Mouse (Mus musculus) megakaryocyte, adult 5-6 weeks (primary cell): ENCODE results near the gene Gm48552. TPM values are rescaled to one million over a fixed set of nuclear protein-coding genes. Genes with fewer than 3 reads are reported as not detected.

Experiments used
- ATAC-seq: 2 replicates; pipeline ENCODE4 v1.8.0; 2016; ENCODE audit warnings: mild to moderate bottlenecking, inconsistent platforms; ENCODE audit not compliant: poor library complexity, severe bottlenecking
- total RNA-seq, 2 experiments: library from RNA; stranded (forward) in 1 of 2; stranded (reverse) in 1 of 2; fragments of 153-499, 151-499 nt in 1 of 2; fragments of 221-1000, 200-1000 nt in 1 of 2; gene quantifications; 2 replicates each; pipeline versions ENCODE4 v1.2.3 to v1.2.4; 2015 to 2017

Gene Gm48552
- total RNA-seq, 2 experiments from 2014 or later = 0.26 TPM; not detected in 1

DNA sequence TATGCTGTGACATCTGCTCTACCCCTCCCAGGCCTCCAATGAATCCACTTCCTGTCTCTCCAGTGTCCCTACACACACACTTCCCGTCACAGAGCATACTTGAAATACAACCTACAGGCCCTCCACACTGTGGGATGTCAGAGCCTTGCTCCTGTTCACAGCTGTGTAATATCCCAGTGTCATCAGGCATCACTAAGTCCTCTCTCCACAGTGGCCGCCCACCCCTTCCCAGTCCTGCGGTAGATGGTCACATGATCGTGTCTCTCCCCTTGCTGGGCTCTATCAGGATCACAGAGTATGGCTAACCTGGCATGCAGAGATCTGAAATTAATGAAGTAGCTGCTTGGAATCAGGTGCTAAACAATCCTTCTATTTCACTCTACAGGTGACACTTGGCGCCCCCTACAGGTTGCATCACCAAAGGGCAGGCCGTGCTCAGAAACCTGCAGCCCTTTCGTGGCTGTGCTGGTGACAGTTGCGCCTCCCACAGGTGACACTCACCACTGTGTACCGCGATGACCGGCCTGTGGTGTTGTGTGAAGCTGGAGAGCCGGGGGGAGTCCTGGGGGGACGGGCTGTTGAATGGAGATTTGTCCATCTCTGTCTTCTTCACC lies 16.9 kb downstream of the Gm48552 start:
- ATAC-seq = peak; percentile 34

DNA sequence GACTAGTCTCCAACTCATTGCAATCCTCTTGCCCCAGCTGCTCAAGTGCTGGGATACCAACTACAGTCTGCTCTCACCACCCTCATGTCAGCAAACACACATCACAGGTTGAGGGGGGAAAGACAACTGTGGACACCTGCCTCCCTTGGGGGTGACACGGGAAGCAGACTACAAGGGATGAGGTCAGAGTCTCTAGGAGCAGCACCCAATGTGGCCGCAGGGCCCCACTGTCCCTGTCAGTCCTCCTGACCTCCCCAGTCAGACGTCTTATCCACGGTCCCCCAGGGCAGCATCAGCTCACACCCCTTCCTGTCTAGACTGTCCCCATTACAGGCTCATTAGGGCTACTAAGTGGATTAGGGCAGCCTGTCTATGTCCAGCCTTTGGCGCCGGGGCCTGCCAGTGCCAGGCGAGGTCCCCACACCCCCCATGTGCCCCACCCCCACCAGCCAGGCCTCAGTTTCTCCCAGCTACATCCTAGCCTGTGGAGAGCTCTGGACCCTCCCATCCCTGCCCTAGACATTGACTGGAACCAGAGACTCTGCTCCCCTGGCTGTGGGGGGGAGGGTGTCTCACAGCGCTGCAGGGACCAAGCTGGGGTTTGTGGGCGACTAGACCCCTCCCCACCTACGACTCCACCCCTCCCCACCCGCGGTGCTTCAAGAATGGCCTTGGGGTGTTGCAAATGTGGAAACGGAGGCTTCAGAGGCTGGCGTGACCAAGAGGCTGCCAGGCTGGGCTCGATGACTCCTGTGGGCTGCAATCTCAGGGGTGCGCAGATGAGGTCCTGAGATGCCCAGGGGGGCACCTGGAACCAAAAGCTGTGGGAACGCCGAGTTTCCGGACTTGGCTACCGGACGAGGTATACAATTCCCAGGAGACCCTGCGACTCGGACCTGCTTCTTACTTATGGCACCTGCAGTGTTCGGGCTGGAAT lies 18.0 kb downstream of the Gm48552 start:
- ATAC-seq = no peak

DNA sequence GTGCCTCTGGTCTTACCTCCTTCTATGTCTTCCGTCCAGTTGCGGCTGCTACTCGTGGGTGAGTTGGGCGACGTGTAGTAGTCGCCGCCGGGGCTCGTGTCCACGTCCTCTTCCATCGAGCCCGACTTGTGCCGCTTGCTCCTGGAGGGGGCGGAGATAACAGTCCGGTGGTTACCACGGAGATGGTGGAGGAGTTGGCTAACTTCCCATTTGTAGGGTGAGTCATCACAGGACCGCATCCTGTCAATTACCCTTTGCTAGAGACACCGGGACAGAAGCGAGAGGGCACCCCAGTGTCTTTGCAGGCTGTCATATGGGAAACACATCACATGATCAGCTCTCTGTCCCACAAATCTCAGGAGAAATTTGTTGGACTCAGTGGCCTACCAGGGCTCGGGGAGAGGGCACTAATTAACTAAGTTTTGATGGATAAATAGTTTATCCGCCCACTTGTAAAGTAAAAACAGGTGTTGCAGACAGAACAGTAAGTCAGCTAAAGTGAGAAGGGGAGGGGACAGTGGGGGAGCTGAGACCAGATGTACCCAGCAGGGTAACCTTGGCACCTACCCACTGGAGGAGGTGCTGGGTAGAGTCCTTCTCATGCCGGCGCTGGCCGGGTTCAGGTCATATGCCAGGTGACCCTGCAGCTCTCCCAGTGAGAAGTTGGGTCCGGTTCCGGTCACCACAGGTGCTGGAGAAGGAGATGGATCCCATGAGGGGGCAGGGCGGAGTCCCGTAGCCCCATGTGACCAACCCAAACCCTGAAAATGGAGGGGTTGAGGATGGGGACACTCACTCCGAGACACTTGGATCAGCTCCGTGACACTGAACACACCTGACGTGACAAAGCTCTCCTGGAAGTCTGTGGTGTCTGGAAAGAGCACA lies 19.0 kb downstream of the Gm48552 start:
- peak; percentile 75 for ATAC-seq

DNA sequence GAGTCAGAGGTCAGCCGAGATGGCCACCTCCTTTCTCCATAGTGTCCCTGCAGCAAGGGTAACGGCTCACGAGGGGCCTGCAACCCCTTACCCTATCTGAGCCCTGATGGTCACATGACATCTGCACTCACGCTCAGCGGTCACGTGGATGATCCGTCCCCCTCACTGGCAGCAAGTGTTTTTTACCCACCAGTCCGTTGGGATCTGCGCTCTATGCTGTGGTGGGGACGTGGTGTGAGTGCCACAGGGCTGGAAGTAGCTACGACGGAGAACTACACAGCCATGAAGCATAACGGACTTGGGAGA lies 19.6 kb downstream of the Gm48552 start:
- ATAC-seq = no peak

DNA sequence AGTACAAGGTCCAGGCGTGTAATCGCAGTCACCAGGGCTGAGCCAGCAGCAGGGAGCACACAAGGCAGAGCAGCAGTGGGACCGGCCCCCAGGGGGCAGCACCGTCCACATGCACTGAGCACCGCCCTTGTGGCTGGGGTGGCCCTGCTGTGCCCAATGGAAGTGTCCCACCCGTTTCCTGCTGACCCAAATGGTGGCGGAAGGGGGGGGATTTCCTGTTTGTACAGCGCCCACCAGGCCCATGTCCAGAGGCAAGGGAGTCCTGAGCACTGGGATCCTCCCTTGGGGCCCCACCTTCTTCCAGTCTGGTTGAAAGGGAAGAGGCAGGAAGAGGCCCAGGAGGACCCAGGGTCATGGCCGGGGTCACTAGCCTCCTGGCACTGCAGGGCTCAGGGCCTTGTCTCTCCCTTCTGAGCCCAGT lies 20.1 kb downstream of the Gm48552 start:
- ATAC-seq = peak; percentile 60

DNA sequence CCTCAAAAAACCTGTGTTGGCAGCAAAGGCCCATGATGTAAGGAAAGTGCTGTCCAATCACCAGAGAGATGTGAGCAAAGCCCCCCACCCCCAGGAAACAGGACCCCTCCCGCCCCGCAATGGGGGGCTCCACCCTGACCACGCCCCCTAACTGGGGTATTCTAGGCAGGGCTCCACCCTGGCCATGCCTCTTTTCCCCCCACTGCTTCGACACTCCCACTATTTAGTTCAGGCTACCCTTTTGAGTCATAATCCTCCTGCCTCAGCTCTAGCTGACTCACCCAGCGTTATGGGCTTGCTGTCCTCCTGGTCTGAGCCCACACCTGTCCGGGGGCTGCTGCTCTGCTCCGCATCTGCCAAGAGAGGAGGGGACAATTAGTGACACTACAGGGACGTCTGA lies 20.5 kb downstream of the Gm48552 start:
- ATAC-seq = no peak

DNA sequence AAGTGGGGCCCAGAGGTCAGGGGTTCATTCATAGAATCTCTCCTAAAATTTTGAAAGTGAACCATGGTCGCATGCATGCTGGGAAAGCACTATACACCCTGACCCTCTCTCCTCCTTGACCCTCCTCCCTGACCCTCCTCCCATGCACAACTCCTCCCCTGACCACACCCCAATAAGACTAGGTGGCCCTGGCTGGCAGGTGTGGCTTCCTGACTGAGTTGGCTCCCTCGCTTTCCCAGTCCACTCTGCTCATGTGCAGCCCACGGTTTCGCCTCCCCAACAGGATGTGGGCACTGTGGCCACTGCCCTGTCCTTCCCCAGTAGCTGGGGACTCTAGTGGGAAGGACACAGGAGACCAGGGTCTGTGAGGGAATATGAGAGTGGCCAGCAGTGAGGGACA lies 21.5 kb downstream of the Gm48552 start:
- ATAC-seq = no peak

DNA sequence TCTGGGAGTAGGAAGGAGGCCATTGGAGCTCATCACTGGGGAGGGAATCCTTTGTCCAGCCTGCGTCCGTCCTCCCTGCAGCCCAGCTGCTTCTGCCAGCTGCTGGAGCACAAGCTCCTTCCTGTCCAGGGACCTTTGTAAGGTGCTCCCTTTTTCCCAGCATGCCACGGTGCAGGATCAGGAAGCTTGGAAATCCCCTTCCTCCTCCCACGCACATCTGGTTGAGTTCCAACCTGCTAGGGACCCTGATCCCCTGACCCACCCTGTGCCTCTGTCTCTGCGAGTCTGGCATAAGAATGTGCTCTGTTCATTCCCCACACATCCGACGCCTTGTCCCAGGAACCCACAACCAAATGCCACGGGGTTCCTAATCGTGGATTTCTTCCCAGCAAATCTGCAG lies 22.2 kb downstream of the Gm48552 start:
- ATAC-seq = no peak

DNA sequence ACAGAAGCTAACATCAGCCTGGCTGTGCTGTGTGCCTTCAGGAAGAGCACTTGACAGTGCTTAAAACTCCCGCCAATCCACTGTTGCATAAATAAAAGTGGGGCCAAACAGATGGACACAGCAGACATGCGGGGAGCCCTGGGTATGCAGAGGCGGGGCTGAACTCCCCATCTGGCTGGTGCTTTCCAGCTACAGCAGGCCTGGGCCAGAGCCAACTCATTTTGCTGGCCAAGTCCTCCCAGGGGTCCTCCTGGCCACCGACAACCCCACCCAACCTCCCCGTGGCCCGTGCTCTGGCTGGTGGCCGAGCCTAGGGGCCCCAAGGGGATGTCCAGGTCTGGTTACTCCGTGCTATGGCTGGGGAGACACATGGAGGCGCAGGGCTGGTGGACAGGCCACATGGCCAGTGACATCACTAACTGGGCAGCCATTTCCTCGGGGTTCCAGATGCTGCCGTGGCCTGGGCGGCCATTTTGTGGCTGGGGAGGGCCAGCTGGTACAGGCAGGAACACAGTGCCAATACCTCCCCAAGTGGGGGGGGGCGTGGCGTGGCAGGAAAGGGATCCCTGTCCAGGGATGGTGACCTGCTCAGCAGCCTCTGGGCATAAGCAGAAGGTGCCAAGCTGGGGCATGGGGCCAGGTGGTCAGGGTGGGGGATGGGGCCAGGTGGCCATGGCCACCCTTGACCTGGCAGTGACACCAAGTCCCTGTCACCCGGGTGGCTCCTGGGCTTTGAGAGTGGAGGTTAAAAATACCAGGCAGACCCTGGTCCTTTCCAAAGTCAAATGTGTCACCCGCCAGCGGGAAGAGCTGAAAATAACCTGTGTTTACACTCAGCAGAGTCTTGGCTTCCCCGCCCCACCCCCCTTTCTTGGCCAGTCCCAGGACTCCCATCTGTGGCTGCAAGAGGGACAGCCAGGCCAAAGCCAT lies 22.9 kb downstream of the Gm48552 start:
- no peak for ATAC-seq

DNA sequence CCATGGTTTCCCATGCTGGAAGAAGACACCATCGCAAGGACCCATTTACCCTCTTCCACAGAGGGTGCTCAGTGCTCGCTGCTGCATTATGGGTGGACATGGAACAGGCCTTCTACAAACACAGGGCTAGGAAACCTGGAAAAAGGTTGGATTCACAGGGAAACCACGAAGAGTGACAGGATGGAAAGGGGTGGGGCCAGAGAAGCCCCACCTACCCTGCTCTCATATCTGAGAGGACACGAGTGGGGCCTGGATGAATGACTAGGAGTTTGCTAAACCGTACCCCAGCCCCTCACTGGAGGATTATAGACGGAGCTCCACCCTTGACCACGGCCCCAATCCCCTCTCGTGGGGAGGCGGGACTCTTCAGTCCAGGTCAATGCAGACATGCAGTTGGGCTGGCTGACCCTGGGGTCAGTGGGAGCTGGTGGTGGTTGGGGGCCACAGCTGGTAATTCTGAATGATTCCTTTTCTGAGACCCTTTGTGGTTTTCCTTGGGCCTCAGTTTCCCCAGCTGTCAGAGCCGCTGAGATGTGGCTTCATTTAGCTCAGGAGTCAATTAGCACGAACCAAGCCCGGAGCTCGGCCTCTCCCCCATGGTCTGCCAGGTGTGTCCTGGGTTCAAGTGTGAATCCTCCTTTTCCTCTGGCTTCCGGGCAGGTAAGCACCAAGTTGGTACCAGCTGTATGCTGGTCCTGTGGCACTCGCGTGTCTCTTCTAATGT lies 23.9 kb downstream of the Gm48552 start:
- ATAC-seq = no peak

DNA sequence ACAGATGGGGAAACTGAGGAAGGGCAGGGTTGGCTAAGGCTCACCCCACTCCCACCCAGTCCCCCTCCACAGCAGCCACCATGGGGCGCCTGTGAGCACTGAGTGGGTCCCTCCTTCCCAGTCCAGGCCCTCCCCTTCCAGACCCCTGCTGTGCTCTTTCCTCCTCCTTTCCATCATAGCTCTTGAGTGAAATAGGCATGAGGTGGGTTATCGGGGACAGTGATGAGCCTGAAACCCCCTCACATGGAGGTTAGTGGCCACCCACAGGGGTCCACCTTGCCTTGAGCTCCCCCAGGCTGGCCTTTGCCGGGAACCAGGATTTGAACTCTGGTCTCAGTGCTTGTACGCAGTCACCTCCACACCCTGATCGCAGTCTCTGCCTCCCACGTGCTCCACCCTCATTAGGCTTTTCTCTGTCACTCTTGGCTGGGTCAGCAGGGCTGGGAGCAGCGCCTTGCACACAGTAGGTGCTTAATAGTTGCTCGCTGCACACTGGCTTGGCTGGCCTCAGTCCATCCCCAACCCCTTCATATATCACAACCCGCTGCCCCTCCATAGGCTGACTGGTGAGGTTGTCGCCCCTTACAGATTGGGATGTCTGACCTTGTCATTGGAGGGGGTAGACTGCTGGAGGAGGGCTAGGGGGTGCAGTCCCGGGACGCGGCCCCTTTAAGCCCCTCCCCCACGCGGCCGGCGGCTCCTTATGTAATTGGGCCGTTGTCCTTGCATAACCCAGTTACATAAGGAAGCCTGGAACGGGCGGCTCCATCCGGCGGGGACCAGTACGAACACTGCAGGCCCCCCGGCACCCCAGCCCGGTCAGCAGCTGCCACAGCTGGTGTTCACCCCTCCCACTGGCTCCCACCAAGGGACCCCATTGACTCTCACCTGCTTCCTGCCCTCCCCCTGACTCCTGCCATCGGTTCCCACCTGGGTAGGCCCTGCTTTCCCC lies 24.8 kb downstream of the Gm48552 start:
- peak; percentile 67 for ATAC-seq

DNA sequence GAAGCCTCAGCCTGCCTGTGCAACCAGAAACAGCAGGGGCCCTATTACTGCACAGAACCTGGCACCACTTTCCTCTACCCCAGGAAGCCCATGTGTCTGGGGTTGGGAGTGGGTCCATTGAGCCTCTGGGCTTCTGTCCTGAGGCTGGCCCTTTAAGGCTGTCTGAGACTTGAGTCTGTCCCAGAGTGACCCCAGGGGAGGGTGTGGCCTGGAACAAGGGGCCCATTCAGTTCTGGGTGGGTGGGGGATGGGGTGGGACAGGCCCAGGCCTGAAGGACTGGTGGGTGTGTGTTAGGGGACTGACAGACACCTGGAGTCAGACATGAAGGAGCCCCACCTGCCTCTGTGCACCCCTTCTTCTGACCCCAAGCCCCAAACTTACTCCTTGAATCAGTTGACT lies 25.9 kb downstream of the Gm48552 start:
- ATAC-seq = no peak

DNA sequence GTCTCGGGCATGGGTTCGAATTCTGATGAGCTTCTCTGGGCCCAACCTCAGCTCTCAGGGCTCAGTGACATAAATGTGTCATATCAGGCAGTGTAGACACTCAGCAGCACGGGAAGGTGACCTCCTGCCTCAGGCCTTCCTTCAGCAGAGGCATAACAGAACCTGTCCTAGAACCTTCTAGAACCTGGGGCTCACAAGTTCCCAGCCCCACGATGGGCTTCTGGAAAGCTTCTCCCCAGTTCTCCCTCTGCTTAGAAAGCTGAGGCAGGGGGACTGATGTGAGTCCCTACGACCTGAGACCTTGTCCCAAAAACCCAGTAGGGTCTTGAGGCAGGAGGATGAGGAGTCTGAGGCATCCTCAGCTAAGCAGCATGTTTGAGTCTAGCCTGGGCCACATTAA lies 26.3 kb downstream of the Gm48552 start:
- ATAC-seq = no peak

DNA sequence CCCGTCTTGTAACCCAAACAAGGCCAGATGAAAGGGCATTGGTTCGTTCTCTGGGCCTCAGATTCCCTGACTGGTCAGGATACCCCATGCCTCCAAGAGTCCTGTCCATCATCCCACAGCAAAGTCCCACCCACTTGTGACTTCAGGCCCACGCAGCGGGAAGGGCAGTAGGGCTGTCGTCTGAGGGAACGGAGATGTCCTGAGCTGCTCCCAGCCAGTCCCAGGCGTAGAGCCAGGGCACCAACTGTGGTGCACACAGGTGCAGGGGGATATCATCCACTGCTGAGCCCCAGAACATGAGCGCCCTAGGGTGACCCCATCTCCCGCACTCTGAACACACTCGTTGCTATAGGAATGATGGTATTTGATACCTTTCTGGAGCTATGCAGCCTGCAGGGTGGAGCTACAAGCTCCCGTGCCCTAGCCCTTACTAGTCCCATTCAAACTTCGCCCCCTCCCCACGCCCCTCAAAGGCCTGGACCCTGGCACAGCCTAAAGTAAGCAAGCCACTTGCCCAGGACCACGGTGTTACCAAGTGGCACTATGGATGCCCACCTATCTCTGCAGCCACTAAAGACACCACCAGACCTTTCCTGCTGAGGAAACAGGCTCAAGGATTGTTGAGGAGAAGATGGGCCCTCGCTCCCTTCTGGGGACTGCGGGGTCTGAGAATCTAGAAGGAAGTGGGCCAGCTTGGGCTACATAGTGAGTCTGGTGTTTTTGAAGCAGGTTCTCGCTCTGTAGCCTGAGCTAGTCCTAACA lies 26.9 kb downstream of the Gm48552 start:
- ATAC-seq = no peak

DNA sequence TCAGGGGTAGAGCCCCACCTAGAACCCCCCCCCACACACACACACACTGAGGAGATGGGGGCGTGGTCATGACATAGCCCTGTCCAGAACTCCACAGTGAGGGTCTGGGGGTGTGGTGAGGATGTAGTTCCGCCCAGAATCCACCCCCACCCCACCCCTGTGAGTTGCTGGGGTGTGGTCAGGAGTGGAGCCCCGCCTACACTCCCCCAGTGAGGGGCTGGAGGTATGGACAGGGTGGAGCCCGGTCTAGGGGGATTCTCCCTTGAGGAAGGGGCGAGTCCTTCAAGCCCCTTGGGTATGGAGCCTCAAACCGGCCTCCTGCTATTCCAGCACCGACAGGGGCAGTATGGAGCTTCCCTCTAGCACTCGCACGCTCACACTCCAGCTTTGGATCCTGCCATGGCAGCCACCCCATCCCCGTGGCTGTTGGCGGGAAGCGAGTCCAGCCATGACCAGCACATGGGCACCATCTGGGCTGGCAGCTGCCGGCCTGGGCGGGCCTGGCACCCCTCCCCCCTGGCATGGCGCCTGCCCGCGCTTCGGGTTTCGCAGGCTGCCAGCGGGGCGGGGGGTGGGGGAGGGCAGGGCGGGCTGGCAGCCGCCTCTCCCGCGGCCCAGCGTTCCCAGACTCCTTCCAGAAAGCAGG lies 27.9 kb downstream of the Gm48552 start:
- ATAC-seq = peak; percentile 43

DNA sequence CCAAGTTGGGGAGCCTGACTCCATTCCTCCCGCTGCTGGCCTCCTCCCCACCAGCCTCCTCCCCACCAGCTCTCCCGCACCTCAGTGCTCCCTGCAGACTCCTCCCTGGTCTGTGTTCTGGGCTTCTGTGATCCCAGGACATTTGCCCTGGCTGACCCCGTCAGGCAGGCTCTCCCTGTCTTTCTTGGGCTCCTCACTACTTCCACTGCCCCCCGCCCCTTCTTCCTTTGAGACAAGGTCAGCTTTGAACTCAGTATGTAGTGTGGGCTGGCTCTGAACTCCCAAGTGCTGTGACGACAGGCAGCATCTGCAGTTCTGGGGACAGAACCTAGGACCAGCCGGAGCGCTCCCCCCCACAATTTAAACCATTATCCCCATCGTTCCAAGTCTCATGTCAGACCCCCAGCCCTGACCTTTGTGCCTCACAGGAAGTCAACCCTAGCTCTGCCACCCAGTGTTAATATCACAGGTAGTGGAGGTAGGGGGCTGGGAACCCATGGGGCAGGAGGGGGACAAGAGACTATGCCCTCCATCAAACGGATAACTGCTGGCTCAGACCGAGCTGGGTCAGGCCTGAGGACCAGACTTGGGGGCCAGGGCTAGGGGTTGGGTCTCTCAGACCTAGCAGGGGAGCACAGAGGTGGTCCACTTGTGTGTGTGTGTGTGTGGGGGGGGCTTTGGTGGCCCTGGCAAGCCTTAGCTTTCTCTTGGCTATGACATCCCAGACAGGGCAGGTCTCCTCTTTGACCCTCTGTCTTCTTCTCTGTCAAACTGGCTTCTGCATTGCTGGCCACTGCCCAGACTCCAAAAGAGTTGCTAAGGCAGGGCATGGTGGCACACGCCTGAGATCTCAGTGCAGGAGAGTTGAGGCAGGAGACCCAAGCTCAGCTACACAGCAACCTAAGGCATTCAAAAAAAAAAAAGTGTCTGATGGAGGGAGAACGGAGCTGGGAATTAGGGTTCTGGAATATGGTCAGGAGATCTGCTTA lies 28.7 kb downstream of the Gm48552 start:
- no peak for ATAC-seq
